Mouse (Mus musculus) liver, embryonic 11.5 days (tissue): ENCODE data around the gene Hist1h3d. TPM values are rescaled to one million over a fixed set of nuclear protein-coding genes. Genes with fewer than 3 reads are reported as not detected.

ENCODE experiments used
- ATAC-seq: fragments of 200-750 bp; cut with Nextera tagmentation; replicated peaks from 2 replicates; pipeline ENCODE4 v1.8.0; 2017; ENCODE audit warnings: moderate number of reproducible peaks, mild to moderate bottlenecking, moderate TSS enrichment, moderate library complexity; ENCODE audit not compliant: low FRiP score
- DNase-seq: peaks from one replicate; pipeline ENCODE4 v3.0.0-alpha.2; 2017; ENCODE audit warnings: low spot score
- H3K27ac ChIP-seq: fragments of 300-500 bp; sonication (generic); 2 replicates; pipeline ENCODE4 v1.5.1; 2014; ENCODE audit warnings: mild to moderate bottlenecking, low read depth, low read length, control low read depth
- H3K27me3 ChIP-seq: fragments of 300-500 bp; sonication (generic); replicated peaks from 2 replicates; pipeline ENCODE4 v1.6.1; 2014; ENCODE audit warnings: low read length, mixed read lengths; ENCODE audit not compliant: control insufficient read depth, insufficient read depth
- H3K36me3 ChIP-seq: fragments of 300-500 bp; sonication (generic); 2 replicates; pipeline ENCODE4 v1.6.1; 2014; ENCODE audit warnings: mild to moderate bottlenecking, low read length, moderate library complexity, mixed read lengths; ENCODE audit not compliant: control insufficient read depth, insufficient read depth
- H3K4me1 ChIP-seq: fragments of 300-500 bp; sonication (generic); replicated peaks from 2 replicates; pipeline ENCODE4 v1.6.1; 2014; ENCODE audit warnings: low read length, mixed read lengths; ENCODE audit not compliant: control insufficient read depth, insufficient read depth
- H3K4me2 ChIP-seq: fragments of 300-500 bp; sonication (generic); 2 replicates; pipeline ENCODE4 v1.6.1; 2014; ENCODE audit warnings: mild to moderate bottlenecking, control low read depth, moderate library complexity
- H3K4me3 ChIP-seq: fragments of 300-500 bp; sonication (generic); 2 replicates; pipeline ENCODE4 v1.5.1; 2014; ENCODE audit warnings: low read depth, low read length, control low read depth
- H3K9ac ChIP-seq: fragments of 300-500 bp; sonication (generic); 2 replicates; pipeline ENCODE4 v1.6.1; 2014; ENCODE audit warnings: low read depth, low read length, control low read depth
- H3K9me3 ChIP-seq: fragments of 300-500 bp; sonication (generic); 2 replicates; pipeline ENCODE4 v1.6.1; 2016; ENCODE audit warnings: low read length, inconsistent platforms, mixed read lengths; ENCODE audit not compliant: control insufficient read depth
- WGBS: fragments of 180-500 bp; shearing (Covaris S2); extraction: QIAGEN DNeasy Blood & Tissue Kit; methylation state at CpG from one replicate; pipeline ENCODE4 v1.1.7; 2014; 5-methylcytosine and 5-hydroxymethylcytosine counted together
- polyA plus RNA-seq: library from polyadenylated mRNA; unstranded; fragments of >200 nt; fragmentation: Nextera tagmentation; extraction: Ambion mirVana; gene quantifications from 2 replicates; pipeline ENCODE4 v1.2.1, GENCODE M21; 2014

Gene Hist1h3d
- polyA plus RNA-seq, result 7.7 and 8.5 TPM in 2 replicates

DNA sequence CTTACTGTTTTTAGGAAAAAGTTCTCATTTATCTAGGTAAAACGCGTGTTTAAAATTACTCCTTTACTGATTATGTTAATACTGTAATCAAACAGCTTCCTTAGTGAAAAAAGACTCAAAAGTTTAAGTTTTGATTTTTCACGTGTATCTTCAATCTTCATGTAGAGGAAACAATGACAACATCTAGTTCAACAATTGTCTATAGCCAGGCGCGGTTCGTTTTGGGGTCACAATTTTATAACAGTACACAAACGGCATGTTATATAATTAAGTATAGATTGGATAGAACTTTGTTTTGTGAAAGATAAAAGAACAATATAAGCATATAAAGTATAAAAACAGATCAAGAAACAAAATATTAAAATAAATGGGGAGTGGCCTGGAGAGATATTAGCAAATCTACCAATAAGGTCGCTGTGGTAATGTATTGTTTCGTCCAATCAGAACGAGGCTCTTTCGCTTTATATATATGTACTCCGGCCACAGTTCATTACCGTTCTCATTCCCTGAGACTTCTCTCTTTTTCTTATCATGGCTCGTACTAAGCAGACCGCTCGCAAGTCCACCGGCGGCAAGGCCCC lies at the start of gene Hist1h3d:
Gene Hist1h3d, plus strand, starts transcription at position 493 of the 581 bp plus-strand sequence.
- Histone ChIP-seq H3K4me1 (peaks cover 7% of the 10 kb centered on the region), H3K4me2 (peak within 1 kb of the TSS; percentile 92), H3K4me3 (peak within 1 kb of the TSS; percentile 53), H3K9ac (peak within 1 kb of the TSS; percentile 89), H3K36me3 (no peaks in the 10 kb centered on the region), H3K27ac (peak within 1 kb of the TSS; percentile 99), H3K9me3 (no peaks in the 10 kb centered on the region), H3K27me3 (no peaks in the 10 kb centered on the region)
- 1% methylated on average over 18 of the region's 18 CpGs for WGBS
- ATAC-seq (peak; percentile 50), DNase-seq (no peak)

DNA sequence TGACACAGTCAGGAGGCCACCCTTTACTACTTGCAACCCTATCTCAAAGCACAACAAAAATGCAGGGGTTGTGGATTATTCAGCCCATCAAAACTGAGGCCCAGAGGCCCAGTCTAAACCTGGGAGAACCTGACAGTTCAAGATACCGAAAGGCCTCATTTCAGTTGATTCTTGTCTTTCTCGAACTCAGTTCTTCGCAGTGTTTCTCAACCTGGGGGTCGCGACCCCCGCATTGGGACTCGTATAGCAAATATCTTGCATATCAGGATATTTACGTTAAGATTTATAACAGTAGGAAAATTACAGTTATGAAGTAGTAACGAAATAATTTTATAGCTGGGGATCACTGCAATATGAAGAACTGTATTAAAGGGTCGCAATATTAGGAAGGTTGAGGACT lies 49.7 kb upstream of the Hist1h3d start:
- ATAC-seq (no peak), DNase-seq (no peak)
- peak overlapping the region; percentile 1 for H3K9ac ChIP-seq
- WGBS, result 2% methylated on average over 10 of the region's 10 CpGs
- H3K4me3 ChIP-seq, result peak overlapping the region; percentile 50
- H3K27ac ChIP-seq, result peak overlapping the region; percentile 2; the same call in 1 of the 2 replicates
- peak overlapping the region; percentile 71 for H3K4me2 ChIP-seq
- no peaks in the 10 kb centered on the region for H3K9me3 ChIP-seq
- H3K27me3 ChIP-seq, result no peaks in the 10 kb centered on the region
- peaks cover 19% of the 10 kb centered on the region for H3K4me1 ChIP-seq
- H3K36me3 ChIP-seq, result no peaks in the 10 kb centered on the region

DNA sequence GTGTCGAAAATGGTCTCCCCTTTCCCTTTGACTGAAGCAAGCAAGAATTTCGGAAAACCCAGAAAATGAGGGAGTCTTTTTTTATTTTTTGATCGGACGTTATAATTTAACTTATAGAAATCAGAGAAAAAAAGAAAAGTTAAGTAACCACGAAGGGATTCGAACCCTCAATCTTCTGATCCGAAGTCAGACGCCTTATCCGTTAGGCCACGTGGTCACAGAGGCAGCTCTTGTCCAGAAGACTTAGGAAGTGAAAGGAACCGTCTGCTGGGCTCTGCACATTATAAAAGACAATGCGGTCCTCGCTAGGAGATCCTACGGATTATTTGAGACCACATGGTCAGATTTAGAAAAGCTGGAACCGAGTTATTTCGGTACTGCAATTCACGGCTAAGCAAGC lies 49.3 kb upstream of the Hist1h3d start:
- peaks cover 15% of the 10 kb centered on the region for H3K4me1 ChIP-seq
- peak overlapping the region; percentile 50 for H3K4me3 ChIP-seq
- peak overlapping the region; percentile 11; the same call in 1 of the 2 replicates for H3K27ac ChIP-seq
- no peaks in the 10 kb centered on the region for H3K27me3 ChIP-seq
- H3K9ac ChIP-seq, result peak overlapping the region; percentile 58
- H3K4me2 ChIP-seq, result peak overlapping the region; percentile 71
- DNase-seq (peak; percentile 90), ATAC-seq (0 out of 2 replicates have a peak, but pooled peaks have one; percentile 24)
- WGBS, result under 1% methylated on average over 17 of the region's 17 CpGs
- H3K36me3 ChIP-seq, result no peaks in the 10 kb centered on the region
- no peaks in the 10 kb centered on the region for H3K9me3 ChIP-seq

DNA sequence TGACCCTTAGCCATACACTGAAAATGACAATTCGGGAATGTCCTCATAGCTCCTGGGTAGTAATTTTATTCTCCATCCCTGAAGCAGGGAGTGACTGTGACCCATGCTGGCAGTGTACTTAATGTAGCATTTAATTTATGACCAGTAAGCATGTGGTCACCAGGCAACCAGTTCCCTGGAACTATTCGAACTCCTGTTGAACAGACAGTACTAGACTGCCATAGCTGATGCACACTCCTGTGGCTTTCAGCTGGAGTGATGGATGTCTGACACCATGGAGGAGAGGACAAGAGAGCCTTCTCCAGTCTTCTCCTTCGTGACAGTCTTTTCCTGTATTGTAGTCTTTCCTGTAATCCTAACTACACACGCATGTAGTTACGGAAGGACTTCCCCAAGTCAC lies 46.6 kb upstream of the Hist1h3d start:
- Histone ChIP-seq H3K9ac (no peak overlapping the region), H3K36me3 (no peaks in the 10 kb centered on the region), H3K4me3 (no peak overlapping the region), H3K9me3 (no peaks in the 10 kb centered on the region), H3K4me2 (peak overlapping the region; percentile 25; the same call in 1 of the 2 replicates), H3K27me3 (no peaks in the 10 kb centered on the region), H3K4me1 (peaks cover 17% of the 10 kb centered on the region), H3K27ac (no peak overlapping the region; the same call in 1 of the 2 replicates)
- ATAC-seq, result no peak
- 80% methylated on average over 5 of the region's 5 CpGs for WGBS
- no peak for DNase-seq

DNA sequence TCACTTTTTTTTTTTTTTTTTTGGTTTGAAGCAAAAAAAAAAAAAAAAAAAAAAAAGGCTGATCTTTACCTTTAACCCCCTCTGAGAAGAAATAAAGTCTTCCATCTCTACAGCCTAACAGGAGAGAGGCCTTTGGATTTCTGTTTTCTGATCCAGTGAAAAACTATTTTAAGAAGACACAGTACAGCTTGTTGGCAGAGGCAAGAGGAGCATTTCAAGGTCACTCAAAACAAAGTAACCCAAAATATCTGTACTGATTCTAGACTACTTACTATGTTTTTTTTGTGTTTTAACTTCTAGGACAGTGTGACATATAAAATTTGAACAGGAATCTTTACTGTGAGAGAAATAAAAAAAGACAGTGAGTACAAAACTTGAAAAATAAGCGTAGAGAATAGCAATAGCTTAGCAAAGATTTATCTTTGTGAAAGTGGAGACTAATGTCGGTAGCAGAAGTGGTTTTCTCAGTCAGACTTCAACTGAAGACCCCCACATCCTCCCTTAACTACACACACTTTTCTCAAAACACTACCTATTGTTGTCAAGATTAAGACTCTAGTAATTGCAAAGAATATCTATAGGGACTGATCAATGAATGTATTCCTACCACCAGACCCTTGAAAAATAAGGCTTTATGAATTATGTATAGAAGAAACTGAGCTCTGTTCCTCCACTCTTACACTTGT lies 45.9 kb upstream of the Hist1h3d start:
- DNase-seq, result no peak
- H3K36me3 ChIP-seq, result no peaks in the 10 kb centered on the region
- peak overlapping the region; percentile 100; the same call in 1 of the 2 replicates for H3K27ac ChIP-seq
- H3K4me1 ChIP-seq, result peaks cover 17% of the 10 kb centered on the region
- ATAC-seq, result no peak
- peak overlapping the region; percentile 65 for H3K4me3 ChIP-seq
- H3K27me3 ChIP-seq, result no peaks in the 10 kb centered on the region
- peak overlapping the region; percentile 88 for H3K4me2 ChIP-seq
- peak overlapping the region; percentile 94 for H3K9ac ChIP-seq
- WGBS, result 22% methylated on average over 2 of the region's 2 CpGs
- no peaks in the 10 kb centered on the region for H3K9me3 ChIP-seq

DNA sequence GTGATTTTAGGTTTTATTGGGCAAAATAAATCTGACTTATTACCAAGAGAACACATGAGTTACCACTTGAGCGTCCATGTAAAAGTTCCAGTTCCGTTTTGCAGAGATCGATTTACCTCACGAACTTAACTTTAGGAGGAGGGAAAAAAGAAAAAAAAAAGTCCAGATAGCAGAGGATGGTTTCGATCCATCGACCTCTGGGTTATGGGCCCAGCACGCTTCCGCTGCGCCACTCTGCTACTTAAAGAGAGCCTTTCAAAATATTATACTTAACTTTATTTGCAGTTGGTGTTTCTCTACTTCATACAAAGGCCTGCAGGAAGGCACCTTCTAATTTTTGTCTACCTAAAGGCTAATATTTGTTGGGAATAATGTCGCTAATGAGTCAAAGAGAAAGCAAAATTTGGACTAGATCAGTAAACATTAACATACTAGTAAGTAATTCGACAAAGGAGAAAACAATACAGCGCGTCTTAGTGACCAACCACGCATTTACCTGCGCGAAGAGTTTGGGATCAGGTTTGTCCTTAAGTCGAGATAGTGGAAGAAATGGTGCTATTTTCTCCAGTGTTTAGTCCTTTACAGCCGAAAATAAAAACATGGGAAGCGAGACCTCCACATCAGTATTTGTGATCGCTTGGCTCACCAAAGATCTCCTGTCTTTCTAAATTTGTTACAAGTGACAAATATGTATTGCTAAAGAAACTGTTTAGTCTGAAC lies 45.2 kb upstream of the Hist1h3d start:
- H3K9me3 ChIP-seq, result no peaks in the 10 kb centered on the region
- peak overlapping the region; percentile 65 for H3K4me3 ChIP-seq
- ATAC-seq (no peak), DNase-seq (no peak)
- peak overlapping the region; percentile 94 for H3K9ac ChIP-seq
- WGBS, result under 1% methylated on average over 20 of the region's 20 CpGs
- peak overlapping the region; percentile 88 for H3K4me2 ChIP-seq
- H3K4me1 ChIP-seq, result peaks cover 17% of the 10 kb centered on the region
- no peaks in the 10 kb centered on the region for H3K36me3 ChIP-seq
- H3K27me3 ChIP-seq, result no peaks in the 10 kb centered on the region
- peak overlapping the region; percentile 100 for H3K27ac ChIP-seq

DNA sequence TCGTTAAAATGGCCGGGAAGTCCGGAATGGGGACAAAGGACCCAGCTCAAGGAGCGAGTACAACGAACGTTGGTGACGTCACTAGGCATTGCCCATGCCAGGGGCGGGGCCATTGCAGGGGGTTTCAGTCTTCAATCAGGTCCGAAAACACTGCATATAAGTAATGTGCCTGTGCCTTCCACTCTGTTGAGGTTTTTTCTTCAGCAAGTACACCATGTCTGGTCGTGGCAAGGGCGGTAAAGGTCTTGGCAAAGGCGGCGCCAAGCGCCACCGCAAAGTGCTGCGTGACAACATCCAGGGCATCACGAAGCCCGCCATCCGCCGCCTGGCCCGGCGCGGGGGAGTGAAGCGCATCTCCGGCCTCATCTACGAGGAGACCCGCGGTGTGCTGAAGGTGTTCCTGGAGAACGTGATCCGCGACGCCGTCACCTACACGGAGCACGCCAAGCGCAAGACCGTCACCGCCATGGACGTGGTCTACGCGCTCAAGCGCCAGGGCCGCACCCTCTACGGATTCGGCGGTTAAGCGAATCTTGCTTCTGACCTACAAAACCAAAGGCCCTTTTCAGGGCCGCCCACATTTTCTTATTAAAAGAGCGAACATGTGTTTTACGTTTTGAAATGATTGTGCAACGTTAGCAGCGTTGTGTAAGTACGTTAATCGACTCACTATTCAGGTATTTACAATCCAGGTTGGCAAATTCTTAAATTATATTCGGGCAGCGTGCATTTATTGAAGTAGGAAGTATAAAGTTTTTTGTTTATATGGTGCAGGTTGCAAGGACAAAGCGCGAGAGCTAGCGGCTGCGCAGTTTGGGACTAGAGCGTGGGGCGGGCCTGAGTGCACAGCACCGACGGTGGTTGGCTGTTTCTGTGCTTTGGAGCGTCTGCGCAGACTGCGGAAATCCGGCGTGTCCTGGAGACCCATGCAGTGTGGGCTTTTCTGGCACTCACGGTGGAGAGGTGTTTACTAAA lies 44.4 kb upstream of the Hist1h3d start, which contains the start of gene Hist1h4h:
Gene Hist1h4h, plus strand, starts transcription at position 150 of the 975 bp plus-strand sequence.
- Histone ChIP-seq H3K36me3 (no peaks in the 10 kb centered on the region), H3K9me3 (no peaks in the 10 kb centered on the region), H3K27ac (peak within 1 kb of the TSS; percentile 100), H3K4me1 (peaks cover 15% of the 10 kb centered on the region), H3K27me3 (no peaks in the 10 kb centered on the region), H3K4me3 (peak within 1 kb of the TSS; percentile 65), H3K9ac (peak within 1 kb of the TSS; percentile 94), H3K4me2 (peak within 1 kb of the TSS; percentile 88)
- DNase-seq (peak; percentile 96), ATAC-seq (peak; percentile 67)
- WGBS, result under 1% methylated on average over 54 of the region's 70 CpGs
